Mouse (Mus musculus) megakaryocyte-erythroid progenitor cell, adult 5-6 weeks (primary cell): ENCODE results near the gene Ccnl1. TPM values are rescaled to one million over a fixed set of nuclear protein-coding genes. Genes with fewer than 3 reads are reported as not detected.
A peak's percentile ranks its signal among the peaks of the same experiment; 100 is the strongest.

Experiments used
- ATAC-seq: replicated peaks from 2 replicates; pipeline ENCODE4 v1.8.0; 2016; ENCODE audit warnings: mild to moderate bottlenecking, inconsistent platforms; ENCODE audit not compliant: severe bottlenecking, poor library complexity, low FRiP score, low TSS enrichment
- total RNA-seq, 2 experiments: library from RNA; stranded (forward) in 1 of 2; stranded (reverse) in 1 of 2; fragments of 200-1000, 215-1000 nt in 1 of 2; fragments of >200 nt in 1 of 2; fragmentation: Nextera tagmentation in 1 of 2; gene quantifications; 2 replicates each; pipeline ENCODE4 v1.2.3; 2014 to 2017

Gene Ccnl1
- 135 and 170 TPM in 2 replicates for total RNA-seq (2014; fragmentation: Nextera tagmentation)
- total RNA-seq (2017): 347 and 372 TPM in 2 replicates

- ATAC-seq: peak; percentile 80
Measured at GRCm38 (mm10) chr3:65958102-65958839, at the start of gene Ccnl1. Gene Ccnl1, minus strand, starts transcription at chr3:65958249.

GRCm38 (mm10) chr3:66004989-66005388 lies 46.9 kb upstream of the Ccnl1 start:
- ATAC-seq: no peak

DNA sequence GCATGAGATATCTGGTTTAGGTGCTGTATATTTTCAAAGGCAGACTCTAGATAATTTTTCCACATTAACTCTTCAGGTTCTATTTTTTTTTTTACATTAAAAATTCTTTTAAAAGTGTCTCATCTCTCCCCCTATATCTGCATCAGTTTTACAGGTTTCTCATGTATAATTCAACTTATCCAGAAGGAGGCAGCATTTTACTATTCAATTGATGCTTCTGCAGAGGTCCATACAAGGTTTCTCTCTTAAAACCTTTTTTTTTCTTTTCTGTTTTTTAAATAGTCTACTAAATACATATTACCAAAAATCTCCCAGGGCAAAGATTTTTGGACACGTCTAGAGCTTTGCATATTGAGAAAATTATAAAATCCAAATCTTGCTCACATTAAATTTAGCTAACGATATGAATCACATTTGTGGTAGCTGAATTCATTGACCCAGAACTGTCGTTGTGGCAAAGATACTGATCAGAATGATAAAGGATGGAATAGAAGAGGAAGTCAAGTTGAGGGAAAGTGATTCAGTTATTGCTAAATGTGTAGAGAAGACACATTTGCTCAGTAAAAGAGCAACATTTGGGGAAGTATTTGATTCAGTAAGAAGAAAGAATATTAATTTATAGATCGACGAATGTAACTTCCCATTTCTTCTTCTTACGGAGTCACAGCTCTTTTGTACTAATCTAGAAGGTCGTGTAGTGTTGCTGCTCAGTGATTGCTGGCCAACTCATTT lies 46.3 kb upstream of the Ccnl1 start:
- no peak for ATAC-seq

DNA sequence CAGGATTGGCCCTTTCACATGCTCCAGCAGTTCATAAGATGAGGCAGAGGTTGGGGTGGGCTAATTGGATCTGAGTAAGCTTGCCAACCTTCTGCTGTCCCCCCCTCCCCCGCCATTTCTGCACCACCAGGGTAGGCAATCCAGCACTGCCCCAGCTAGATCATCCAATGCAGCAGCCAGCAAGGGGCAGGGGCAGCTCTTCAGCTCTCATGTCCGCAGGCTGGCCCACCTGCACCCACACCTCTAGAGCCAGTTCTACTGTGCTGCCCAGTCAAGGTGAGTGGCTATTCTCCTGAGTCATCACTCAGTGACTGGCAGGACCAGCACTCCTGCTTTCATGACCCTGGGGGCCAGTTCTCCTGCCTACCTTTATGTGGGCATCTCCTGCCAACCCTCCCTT lies 42.4 kb upstream of the Ccnl1 start:
- ATAC-seq: no peak

GRCm38 (mm10) chr3:65997360-65998008 lies 39.4 kb upstream of the Ccnl1 start:
- 0 out of 2 replicates have a peak, but pooled peaks have one; percentile 42 for ATAC-seq

GRCm38 (mm10) chr3:65992395-65993340 lies 34.6 kb upstream of the Ccnl1 start:
- no peak for ATAC-seq

GRCm38 (mm10) chr3:65990957-65991646 lies 33.1 kb upstream of the Ccnl1 start:
- peak; percentile 86 for ATAC-seq

DNA sequence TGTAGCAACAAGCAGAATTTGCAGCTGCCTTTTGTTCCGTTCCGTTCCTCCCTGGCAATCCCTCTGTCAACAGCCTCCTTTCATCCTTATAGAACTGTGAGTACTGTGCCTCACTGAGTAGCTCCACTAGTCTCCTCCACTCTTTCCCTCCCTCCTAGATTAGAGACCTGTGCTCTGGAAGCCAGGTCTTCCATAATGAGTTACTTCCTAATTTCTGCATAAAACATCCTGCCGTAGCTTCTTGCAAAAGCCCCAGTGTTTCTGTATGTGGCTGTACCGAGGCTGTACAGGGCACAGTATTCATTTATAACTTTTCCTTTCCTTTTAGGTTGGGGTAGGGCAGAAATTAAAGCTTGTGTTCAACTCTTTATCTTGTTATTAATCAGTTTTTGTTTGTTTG lies 32.5 kb upstream of the Ccnl1 start:
- no peak for ATAC-seq

DNA sequence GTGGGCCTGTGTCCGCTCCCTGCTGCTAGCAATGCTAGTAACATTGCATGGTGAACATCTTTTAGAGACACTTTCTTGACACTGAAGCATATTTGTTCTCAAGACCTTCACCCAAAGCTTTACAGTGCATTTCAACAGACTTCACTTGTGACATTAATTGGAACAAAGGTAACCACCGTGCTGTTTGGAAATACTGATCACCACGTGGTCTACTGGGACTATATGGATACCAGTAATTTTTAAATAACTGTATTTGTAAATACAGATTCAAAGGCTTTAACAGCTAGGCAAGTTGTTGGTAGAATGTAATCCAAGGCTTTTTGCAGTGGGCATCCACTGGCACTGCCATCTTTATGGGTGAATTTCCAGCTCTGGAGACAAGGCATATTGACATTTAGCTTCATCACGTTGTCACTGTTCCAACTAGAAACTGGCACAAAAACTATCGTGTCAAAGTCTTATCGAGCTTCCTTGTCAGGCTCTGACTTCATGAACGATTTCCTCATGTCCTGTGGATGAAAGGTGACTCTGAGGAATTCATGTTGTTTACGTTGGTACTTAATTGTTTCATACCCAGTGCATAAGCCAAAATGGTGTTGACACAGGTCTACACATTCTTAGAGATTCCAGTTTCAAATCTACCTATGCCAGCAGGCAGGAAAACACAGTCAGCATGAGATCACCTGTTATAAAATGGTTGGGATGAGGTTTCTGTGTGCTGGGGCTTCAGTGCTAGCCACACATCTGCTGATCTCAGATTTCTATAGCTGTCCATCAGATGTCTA lies 30.9 kb upstream of the Ccnl1 start:
- no peak for ATAC-seq

- no peak for ATAC-seq
Measured at GRCm38 (mm10) chr3:65976296-65976695, 18.2 kb upstream of the Ccnl1 start.

GRCm38 (mm10) chr3:65975317-65975716 lies 17.3 kb upstream of the Ccnl1 start:
- peak; percentile 47; the same call in 1 of the 2 replicates for ATAC-seq

DNA sequence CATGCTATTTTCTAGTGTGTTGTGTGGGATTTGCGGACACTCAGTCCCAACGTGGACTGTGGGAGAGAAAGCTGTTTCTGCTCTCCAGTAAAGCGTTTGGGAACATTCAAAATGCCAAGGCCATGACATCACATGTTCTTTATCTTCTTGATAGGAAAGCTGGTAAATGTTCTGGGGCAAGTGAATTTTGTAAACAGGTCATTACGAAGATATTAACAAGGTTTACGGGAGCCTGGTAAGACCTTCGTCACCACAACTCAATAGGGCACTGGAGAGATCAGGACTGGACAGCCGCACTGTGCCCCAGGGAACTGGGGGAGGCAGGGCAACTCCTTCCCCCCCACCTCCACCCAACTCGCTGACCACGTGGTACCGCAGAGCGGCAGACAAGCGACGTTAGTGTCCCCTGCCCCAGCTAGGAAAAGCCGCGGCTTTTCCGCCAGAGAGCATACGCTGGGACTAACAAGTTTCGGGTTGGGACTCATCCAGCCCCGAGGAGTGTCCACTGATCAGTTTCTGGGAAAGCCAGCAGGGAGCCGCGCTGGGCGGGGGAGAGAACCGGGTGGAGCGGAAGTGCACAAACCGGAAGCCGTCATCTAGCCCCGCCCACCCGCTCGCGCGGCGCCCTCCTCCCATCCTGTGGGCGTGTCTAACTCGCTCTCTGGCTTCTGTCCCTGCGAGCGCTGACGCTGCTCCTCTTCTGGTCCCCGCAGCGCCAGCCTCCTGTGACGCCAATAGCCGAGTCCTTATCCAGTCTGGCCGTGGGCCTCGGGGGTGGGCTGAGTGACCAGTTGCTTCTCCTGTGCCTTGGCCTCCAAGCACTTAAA lies 16.4 kb upstream of the Ccnl1 start:
- peak; percentile 98 for ATAC-seq

GRCm38 (mm10) chr3:65973501-65974231 lies 15.6 kb upstream of the Ccnl1 start:
- ATAC-seq: no peak

GRCm38 (mm10) chr3:65969196-65969595 lies 11.1 kb upstream of the Ccnl1 start:
- peak; percentile 36; the same call in 1 of the 2 replicates for ATAC-seq

DNA sequence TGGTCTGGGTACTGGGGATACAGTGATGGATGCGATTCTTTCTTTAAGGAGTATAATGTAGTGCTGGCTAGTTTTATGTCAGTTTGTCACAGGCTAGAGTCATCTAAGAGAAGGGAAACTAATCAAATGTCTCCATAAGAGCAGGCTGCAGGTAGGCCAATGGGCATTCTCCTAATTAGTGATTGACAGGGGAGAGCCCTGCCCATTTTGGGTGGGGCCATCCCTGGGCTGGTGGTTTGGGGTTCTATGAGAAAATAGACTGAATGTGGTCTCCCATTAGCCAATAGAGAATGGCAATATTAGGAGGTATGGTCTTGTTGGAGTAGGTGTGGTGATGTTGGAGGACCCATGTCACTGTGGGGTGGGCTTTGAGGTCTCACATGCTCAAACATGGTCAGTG lies 8.3 kb upstream of the Ccnl1 start:
- 0 out of 2 replicates have a peak, but pooled peaks have one; percentile 50 for ATAC-seq

GRCm38 (mm10) chr3:65962270-65962930 lies 4.4 kb upstream of the Ccnl1 start:
- ATAC-seq: peak; percentile 10; the same call in 1 of the 2 replicates
